Mouse (Mus musculus) limb, embryonic 10.5 days (tissue): ENCODE measurements around the gene Cib1. TPM values are rescaled to one million over a fixed set of nuclear protein-coding genes. Genes with fewer than 3 reads are reported as not detected.
A peak's percentile ranks its signal among the peaks of the same experiment; 100 is the strongest.

ENCODE experiments used
- DNase-seq: peaks from one replicate; pipeline ENCODE4 v3.0.0-alpha.2; 2017; ENCODE audit warnings: low spot score
- H3K27ac ChIP-seq: fragments of 300-500 bp; sonication (generic); 2 replicates; pipeline ENCODE4 v1.5.1; 2016; ENCODE audit warnings: mild to moderate bottlenecking
- H3K27me3 ChIP-seq: fragments of 300-500 bp; sonication (generic); 2 replicates; pipeline ENCODE4 v1.6.1; 2016; ENCODE audit warnings: low read depth, mild to moderate bottlenecking; ENCODE audit not compliant: poor library complexity, severe bottlenecking
- H3K36me3 ChIP-seq: fragments of 300-500 bp; sonication (generic); 2 replicates; pipeline ENCODE4 v1.6.1; 2016; ENCODE audit warnings: mild to moderate bottlenecking, moderate library complexity
- H3K4me1 ChIP-seq: fragments of 300-500 bp; sonication (generic); 2 replicates; pipeline ENCODE4 v1.6.1; 2016
- H3K4me3 ChIP-seq: fragments of 300-500 bp; sonication (generic); 2 replicates; pipeline ENCODE4 v1.5.1; 2016; ENCODE audit warnings: mild to moderate bottlenecking, moderate library complexity
- H3K9me3 ChIP-seq: fragments of 300-500 bp; sonication (generic); replicated peaks from 2 replicates; pipeline ENCODE4 v1.6.1; 2016; ENCODE audit warnings: mild to moderate bottlenecking
- WGBS: fragments of 180-500 bp; shearing (Covaris S2); methylation state at CpG from one replicate; pipeline ENCODE4 v1.1.7; 2016; 5-methylcytosine and 5-hydroxymethylcytosine counted together
- polyA plus RNA-seq: library from polyadenylated mRNA; unstranded; fragments of >200 nt; fragmentation: Nextera tagmentation; extraction: Ambion mirVana; gene quantifications from 2 replicates; pipeline ENCODE4 v1.2.1, GENCODE M21; 2016

The Cib1 gene
- polyA plus RNA-seq, 1 experiment from 2014 or later: 68.6 TPM

DNA sequence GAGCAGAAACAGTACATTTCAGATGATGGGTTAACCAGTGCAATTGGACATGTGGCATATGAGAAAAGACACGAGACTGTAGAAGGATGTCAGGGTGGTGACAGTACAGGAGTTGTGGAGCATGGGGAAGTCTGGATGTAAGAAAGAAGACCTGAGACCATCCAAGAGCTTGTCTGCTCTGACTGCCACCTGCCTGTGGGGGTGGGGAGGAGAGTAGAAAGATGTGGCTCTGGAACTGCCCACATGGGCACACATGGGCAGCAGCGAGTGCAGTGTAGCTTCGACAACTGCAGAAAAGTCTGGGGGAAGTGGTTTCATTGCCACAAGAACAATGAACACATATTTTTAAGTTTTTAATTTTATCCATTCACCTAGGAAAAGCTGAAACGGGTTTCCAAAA, 35.2 kb downstream of the Cib1 start:
- Histone ChIP-seq H3K27ac (peak overlapping the region; percentile 93), H3K9me3 (no peaks in the 10 kb centered on the region), H3K4me1 (peaks cover 55% of the 10 kb centered on the region), H3K27me3 (no peaks in the 10 kb centered on the region), H3K36me3 (peaks cover 6% of the 10 kb centered on the region), H3K4me3 (peak overlapping the region; percentile 73)
- WGBS: 19% methylated on average over 4 of the region's 4 CpGs
- no peak for DNase-seq

DNA sequence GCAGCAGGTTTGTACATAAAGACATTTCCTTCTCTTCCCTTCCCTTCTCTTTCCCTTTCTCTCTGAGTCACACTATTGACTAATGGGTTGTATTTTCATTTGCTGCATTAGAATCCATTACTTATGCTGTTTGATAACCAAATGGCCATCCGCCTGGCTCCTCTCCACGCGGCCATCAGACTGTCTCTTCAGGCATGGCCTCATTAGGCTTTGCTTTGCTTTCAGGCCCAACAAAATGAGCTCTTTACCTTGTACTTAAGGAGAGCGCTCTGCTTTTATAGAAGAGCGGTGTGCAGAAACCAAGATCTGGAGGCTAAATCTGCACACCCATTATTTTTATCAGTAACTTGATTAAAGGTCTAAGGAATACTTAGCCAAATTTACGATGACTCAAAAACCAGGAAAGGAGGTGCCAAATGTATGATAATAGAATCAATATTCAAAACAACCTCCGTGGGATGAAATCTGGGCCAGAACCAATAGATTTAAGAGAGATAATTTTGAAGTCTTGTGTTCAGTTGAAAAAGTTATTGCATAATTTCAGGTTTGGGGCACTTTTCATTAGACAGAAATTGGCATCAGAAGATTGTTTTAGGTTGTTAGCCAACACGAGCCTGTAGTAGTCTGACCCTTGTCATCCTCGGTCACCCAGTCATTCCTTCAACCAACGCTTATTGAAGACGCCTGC, 36.9 kb downstream of the Cib1 start:
- Histone ChIP-seq H3K27ac (no peak overlapping the region), H3K4me1 (peaks cover 54% of the 10 kb centered on the region), H3K4me3 (no peak overlapping the region), H3K27me3 (no peaks in the 10 kb centered on the region), H3K9me3 (no peaks in the 10 kb centered on the region), H3K36me3 (no peaks in the 10 kb centered on the region)
- 92% methylated on average over 10 of the region's 11 CpGs for WGBS
- DNase-seq: no peak

DNA sequence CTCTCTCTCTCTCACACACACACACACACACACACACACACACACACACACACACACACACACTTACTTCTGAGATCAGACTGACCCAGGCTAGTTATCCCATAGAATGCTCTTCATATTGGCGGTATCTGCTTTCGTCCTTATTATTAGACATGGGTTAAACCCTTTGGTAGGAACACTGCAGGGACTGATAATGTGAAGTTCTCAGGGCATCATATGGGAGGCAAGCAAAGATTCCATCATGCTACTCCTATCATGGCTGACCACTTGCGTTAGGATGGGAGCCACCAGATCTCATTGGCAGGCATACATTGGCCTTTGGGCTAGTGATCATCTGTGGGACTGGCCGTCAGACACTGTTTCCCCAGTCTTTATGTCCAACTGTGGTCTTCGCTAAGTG, 37.5 kb downstream of the Cib1 start:
- no peak overlapping the region for H3K27ac ChIP-seq
- no peak overlapping the region for H3K4me3 ChIP-seq
- H3K4me1 ChIP-seq: peaks cover 50% of the 10 kb centered on the region
- no peaks in the 10 kb centered on the region for H3K36me3 ChIP-seq
- no peaks in the 10 kb centered on the region for H3K27me3 ChIP-seq
- 91% methylated on average over 5 of the region's 5 CpGs for WGBS
- H3K9me3 ChIP-seq: no peaks in the 10 kb centered on the region
- no peak for DNase-seq

DNA sequence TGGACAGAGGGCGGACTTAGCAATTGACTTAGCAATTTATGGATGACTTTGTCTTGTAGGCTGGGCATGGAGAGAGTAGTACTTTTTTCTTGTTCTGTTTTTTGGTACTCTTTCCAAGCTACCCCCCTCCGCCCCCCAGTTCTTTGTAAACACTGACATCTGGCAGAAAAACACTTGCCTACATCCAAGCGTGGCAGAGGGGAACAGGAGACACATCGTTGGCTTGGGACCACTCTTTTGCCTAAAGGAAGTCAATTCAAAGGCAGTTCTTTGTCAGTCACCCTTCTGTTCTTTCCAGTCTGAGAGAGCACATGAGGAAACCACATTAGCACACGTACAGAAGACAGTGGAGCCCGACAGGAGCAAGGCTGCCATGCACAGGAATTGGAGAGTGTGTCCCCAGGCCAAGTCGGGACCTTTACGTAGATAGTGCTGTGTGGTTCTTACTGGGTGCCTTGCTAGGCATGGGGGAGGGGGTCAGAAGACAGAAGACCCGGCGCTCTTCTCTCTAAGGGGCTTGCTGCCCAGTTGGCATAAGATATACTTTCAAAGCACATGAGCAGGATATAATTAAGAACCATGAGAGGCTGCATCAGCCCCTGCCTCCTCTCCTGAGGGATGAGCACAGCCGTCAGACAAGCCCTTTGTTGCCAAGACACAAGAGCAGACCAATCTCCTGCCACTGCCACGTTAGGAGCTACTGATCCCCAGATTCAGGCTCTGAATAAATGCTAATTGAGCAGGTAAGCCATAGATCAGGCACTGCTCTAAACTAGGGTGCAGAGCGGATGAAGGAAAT, 38.5 kb downstream of the Cib1 start:
- H3K9me3 ChIP-seq: no peaks in the 10 kb centered on the region
- 79% methylated on average over 13 of the region's 13 CpGs for WGBS
- no peaks in the 10 kb centered on the region for H3K36me3 ChIP-seq
- peaks cover 46% of the 10 kb centered on the region for H3K4me1 ChIP-seq
- no peaks in the 10 kb centered on the region for H3K27me3 ChIP-seq
- DNase-seq: no peak
- no peak overlapping the region for H3K4me3 ChIP-seq
- no peak overlapping the region for H3K27ac ChIP-seq

DNA sequence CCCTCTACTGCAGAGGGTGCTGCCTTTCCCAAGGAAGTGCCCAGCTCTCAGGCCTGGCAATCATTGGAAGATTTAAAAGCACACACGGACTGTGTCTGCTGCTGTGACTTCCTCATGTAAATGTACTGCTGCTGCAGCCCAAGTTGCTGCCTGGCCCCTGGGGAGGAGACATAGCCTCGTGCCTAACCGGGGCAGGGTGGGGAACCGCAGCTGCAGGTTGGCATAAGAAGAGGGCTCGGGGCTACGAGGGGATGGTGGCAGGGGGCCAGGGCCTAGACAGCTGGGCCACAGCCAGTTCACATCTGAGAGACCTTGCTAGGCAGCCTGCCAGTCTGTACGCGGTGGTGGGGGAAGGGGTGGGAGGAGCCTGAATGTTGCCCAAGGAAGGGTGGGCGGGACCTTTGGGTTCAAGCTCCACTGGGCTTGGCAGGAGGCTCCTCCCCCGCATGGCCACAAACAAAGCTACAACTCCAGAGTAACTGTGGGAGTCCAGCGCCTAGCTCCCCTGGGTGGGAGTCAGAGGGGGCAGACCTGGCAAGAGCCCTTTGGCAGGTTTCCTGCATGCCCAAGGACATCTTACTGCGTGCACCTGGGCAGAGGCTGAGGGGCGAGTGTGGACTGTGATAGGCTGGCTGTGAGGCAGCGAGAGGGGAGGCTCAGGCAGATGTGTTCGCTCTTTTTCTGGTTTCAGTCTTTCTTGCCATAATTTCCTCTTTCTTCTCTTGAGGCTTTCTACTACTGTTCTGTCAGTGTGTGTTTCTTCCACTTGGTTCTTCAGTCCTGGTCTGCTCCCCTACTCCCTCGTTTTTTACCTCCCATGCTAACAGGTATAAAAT, 40.2 kb downstream of the Cib1 start:
- H3K27ac ChIP-seq: peak overlapping the region; percentile 91
- WGBS: 16% methylated on average over 16 of the region's 16 CpGs
- H3K4me1 ChIP-seq: peaks cover 47% of the 10 kb centered on the region
- H3K9me3 ChIP-seq: no peaks in the 10 kb centered on the region
- 0 out of 2 replicates have a peak, but pooled peaks cover 3% of the 10 kb centered on the region for H3K27me3 ChIP-seq
- peak overlapping the region; percentile 48 for H3K4me3 ChIP-seq
- no peaks in the 10 kb centered on the region for H3K36me3 ChIP-seq
- peak; percentile 83 for DNase-seq

DNA sequence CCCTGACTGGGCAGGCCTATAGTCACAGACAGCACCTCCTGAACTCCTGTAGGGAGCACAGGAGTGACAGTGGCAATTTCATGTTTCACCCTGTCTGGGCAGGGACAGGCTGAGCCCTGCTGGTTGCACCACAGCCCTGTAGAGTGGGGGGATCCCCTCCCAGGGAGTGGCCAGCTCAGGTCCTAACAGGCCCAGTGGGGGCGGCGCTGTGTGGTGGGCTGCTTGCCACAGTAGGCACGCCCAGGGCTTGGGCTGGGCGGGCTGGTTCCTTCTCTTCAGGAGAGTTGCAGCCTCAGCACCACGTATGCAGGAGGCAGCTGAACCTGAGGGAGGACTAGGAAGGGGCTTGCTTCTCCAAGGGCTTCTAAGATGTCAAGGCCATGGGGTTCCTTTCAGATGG, 41.2 kb downstream of the Cib1 start:
- DNase-seq: peak; percentile 53
- WGBS: 56% methylated on average over 5 of the region's 5 CpGs
- Histone ChIP-seq H3K9me3 (no peaks in the 10 kb centered on the region), H3K27me3 (0 out of 2 replicates have a peak, but pooled peaks cover 3% of the 10 kb centered on the region), H3K36me3 (no peaks in the 10 kb centered on the region), H3K27ac (peak overlapping the region; percentile 91), H3K4me1 (peaks cover 52% of the 10 kb centered on the region), H3K4me3 (no peak overlapping the region)

DNA sequence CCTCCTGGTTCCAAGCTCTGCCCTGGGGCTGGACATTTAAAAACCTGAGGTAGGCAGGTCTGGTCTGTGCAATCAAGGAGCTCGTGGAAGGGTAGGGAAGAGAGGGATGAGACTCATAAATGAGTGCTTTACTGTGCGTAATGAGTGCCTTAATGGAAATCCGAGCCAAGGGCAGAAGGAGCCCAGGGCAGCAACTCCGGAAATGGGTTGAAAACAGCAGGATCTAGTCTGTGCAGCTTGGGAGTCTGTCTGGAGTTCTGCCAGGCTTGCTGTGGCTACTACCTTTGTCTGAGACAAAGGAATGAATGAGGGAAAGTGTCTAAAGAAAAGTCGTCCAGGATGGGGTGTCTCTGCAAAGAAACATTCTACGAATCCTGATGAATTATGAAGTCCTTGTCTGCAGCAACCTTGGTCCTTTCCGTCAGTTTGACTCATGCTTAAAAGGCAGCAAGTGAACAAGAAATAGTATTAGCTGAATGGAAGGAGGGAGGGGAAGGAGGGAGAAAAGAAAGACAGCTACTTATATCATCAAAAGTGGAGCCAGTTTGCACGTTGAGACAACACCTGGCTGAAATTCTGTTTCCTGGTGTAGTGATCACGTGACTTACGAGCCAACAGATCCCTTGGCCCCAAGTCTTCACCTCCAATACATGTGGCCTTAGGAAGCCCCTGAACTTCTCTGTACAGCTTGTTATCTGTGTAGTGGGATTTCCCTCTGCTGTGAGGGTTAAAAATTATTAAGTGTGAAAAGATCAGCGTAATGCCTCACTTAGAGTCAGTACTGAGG, 43.3 kb downstream of the Cib1 start:
- no peaks in the 10 kb centered on the region for H3K36me3 ChIP-seq
- H3K27me3 ChIP-seq: peaks cover 8% of the 10 kb centered on the region; the same call in 1 of the 2 replicates
- H3K4me1 ChIP-seq: peaks cover 67% of the 10 kb centered on the region
- no peak for DNase-seq
- no peak overlapping the region for H3K4me3 ChIP-seq
- WGBS: 59% methylated on average over 11 of the region's 11 CpGs
- no peaks in the 10 kb centered on the region for H3K9me3 ChIP-seq
- H3K27ac ChIP-seq: peak overlapping the region; percentile 47; the same call in 1 of the 2 replicates

DNA sequence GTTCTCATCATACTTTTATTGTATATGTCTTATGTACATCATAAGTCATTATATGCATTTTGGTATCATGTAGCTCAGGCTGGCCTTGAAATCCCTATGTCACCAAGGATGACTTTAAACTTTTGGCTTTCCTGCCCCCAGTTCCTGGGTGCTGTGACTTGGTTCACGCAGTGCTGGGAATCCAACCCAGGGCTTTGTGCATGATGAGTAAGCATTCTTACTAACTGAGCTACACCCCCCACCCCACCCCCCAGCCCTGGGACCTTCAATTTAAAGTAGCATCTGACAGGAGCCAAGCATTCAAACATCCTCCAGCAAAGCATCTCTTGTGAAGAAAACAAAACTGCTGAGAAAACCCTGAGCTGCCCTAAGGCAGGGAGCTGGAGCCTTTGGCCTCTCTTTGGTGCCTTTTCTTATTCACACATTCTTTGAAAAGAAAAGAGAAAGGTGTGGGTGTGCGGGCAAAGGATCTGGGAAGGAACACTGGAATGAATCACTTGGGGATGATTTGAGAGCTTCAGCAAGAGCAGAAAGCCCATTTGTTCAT, 44.0 kb downstream of the Cib1 start:
- Histone ChIP-seq H3K4me3 (no peak overlapping the region), H3K36me3 (no peaks in the 10 kb centered on the region), H3K4me1 (peaks cover 69% of the 10 kb centered on the region), H3K27me3 (peaks cover 8% of the 10 kb centered on the region; the same call in 1 of the 2 replicates), H3K9me3 (no peaks in the 10 kb centered on the region), H3K27ac (peak overlapping the region; percentile 62)
- no peak for DNase-seq
- 88% methylated on average over 2 of the region's 2 CpGs for WGBS

DNA sequence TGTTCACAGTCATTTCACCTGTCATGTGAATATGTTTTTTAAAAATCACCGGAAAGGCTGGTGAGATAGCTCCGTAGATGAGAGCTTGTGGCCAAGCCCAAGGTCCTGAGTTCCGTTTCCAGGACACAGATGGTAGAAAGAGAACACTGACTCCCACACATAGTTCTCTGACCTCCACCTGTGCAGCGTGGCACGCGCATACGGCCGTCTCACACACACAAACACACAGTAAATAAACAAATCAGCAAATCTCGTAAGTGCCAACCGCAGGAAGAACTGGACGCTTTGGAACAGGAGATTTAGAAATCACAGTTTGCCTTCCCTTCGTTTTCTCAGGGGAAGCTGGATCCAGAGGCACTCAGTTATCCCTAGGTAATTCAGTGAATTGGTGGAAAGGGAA, 45.1 kb downstream of the Cib1 start:
- Histone ChIP-seq H3K4me3 (peak overlapping the region; percentile 71), H3K9me3 (no peaks in the 10 kb centered on the region), H3K27me3 (peaks cover 8% of the 10 kb centered on the region; the same call in 1 of the 2 replicates), H3K27ac (peak overlapping the region; percentile 89), H3K4me1 (peaks cover 64% of the 10 kb centered on the region), H3K36me3 (no peaks in the 10 kb centered on the region)
- peak; percentile 27 for DNase-seq
- 83% methylated on average over 12 of the region's 12 CpGs for WGBS

DNA sequence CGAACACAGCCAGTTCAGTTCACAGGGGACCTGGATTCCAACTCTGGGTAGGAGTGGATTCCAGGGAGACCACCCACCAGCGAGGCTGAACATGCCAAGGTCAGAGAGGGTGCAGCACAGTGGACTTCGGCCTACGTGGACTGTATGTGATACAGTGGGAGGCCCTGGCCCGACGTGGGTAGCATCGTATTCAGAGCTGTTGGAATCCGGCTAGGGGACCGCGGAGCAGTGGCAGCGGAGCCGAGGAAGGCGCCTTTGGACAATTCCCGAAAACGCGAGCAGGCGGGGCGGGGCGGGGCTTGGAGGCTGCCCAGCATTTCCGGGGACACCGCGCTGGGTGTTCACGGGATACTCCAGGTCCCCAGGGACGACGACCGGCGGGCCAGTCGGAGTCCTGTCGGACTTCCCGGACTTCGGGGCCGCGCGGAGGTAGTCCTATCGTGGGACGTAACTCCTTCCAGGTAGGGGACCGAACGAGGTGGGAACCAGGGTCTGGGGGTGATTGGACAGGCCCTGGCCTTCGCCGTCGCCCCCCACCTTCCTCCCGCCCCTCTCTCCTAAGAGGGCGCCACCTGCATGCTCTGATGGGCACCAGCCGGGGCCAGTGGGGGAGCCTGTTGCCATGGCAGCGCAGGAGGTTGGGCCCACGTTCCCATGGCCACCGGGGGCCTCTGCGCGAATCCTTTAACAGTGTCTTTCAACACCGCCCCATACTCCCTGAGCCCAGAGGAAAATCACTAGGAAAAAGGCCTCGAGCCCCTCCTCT, 45.9 kb downstream of the Cib1 start, which contains the start of gene Sema4b:
TSS of gene Sema4b (plus strand) at position 311 of the 766 bp plus-strand sequence.
- peak; percentile 91 for DNase-seq
- Histone ChIP-seq H3K4me1 (peaks cover 56% of the 10 kb centered on the region), H3K36me3 (no peaks in the 10 kb centered on the region), H3K4me3 (peak within 1 kb of the TSS; percentile 71), H3K27me3 (peaks cover 8% of the 10 kb centered on the region; the same call in 1 of the 2 replicates), H3K9me3 (no peaks in the 10 kb centered on the region), H3K27ac (peak within 1 kb of the TSS; percentile 89)
- 1% methylated on average over 51 of the region's 51 CpGs for WGBS

DNA sequence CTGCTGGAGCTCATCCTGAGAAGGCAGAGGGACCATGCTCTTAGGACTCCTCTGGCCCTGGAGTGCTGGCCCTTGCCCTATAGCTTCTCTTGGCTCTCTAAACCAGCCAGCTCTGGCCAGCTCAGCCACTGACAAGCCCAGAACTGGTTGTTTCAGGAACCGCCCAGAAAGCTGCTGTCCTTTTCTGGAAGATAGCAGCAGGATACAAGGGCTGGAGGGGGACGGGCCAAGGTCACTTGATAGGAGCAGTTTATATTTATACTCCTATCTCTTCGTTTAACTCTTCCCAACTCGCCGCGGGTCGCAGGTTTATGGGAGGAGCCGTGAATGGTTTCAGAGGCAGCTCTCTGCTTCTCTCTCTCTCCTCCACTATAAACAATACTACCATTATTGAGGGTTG, 46.6 kb downstream of the Cib1 start:
- Histone ChIP-seq H3K36me3 (no peaks in the 10 kb centered on the region), H3K27ac (peak overlapping the region; percentile 89), H3K9me3 (no peaks in the 10 kb centered on the region), H3K4me1 (peaks cover 49% of the 10 kb centered on the region), H3K27me3 (peaks cover 8% of the 10 kb centered on the region; the same call in 1 of the 2 replicates), H3K4me3 (peak overlapping the region; percentile 71)
- no peak for DNase-seq
- WGBS: 17% methylated on average over 8 of the region's 8 CpGs
